Mouse (Mus musculus) lung, adult 2 months (tissue): ENCODE measurements around the gene Orai1.

ENCODE experiments used
- CTCF ChIP-seq: fragments of 200-500 bp; IDR thresholded peaks from 2 replicates; pipeline ENCODE4 v1.5.1; 2011; ENCODE audit warnings: mild to moderate bottlenecking, low read length, control low read depth; ENCODE audit not compliant: insufficient read depth
- POLR2A ChIP-seq: fragments of 200-500 bp; IDR thresholded peaks from 2 replicates; pipeline ENCODE4 v1.6.1; 2011; ENCODE audit warnings: low read depth, mild to moderate bottlenecking, control low read depth, low read length, borderline replicate concordance; ENCODE audit errors: extremely low read depth

GRCm38 (mm10) chr5:123021438-123021837 is 6.6 kb downstream of the Orai1 start:
- TF ChIP-seq CTCF: no peak
- no peak for TF ChIP-seq POLR2A
